Mouse (Mus musculus): ENCODE results near the gene Fcrlb. TPM values are rescaled to one million over a fixed set of nuclear protein-coding genes. Genes with fewer than 3 reads are reported as not detected.
"Not testable (repeated sequence)": the region's sequence is repeated elsewhere in the genome, so short reads cannot be mapped to it uniquely, and the experiment has no call there.

Gene Fcrlb
- polyA plus RNA-seq (2014; fragmentation: Nextera tagmentation; extraction: Ambion mirVana) = 0.34 and 0.71 TPM in 2 replicates

GRCm38 (mm10) chr1:170912891-170913615, at the start of gene Fcrlb:
TSS of gene Fcrlb (minus strand) at chr1:170912941.
- peaks cover 4% of the 10 kb centered on the region; the same call in 1 of the 2 replicates for H3K4me1 ChIP-seq (ENCODE audit: control insufficient read depth, insufficient read depth, low read length)
- H3K36me3 ChIP-seq (ENCODE audit: control insufficient read depth, insufficient read depth, low read length) = no peaks in the 10 kb centered on the region
- H3K9ac ChIP-seq (replicated peaks; ENCODE audit: low read length) = no peak within 1 kb of the TSS
- H3K27me3 ChIP-seq (ENCODE audit: control insufficient read depth, insufficient read depth, low read length) = peaks cover 13% of the 10 kb centered on the region
- H3K4me2 ChIP-seq (ENCODE audit: low read length) = no peak within 1 kb of the TSS
- H3K27ac ChIP-seq (replicated peaks; ENCODE audit: low read depth, low read length) = no peak within 1 kb of the TSS
- H3K4me3 ChIP-seq (replicated peaks; ENCODE audit: low read depth, low read length) = no peak within 1 kb of the TSS
- WGBS = 59% methylated on average over 5 of the region's 5 CpGs
- H3K9me3 ChIP-seq (ENCODE audit: control insufficient read depth, low read length) = no peaks in the 10 kb centered on the region
- ATAC-seq (ENCODE audit: low FRiP score, low TSS enrichment) (no peak), DNase-seq (no peak)

GRCm38 (mm10) chr1:170962301-170962700, 49.6 kb upstream of the Fcrlb start:
- DNase-seq (no peak), ATAC-seq (ENCODE audit: low FRiP score, low TSS enrichment) (no peak)
- Histone ChIP-seq H3K4me2 (ENCODE audit: low read length) (no peak overlapping the region), H3K36me3 (ENCODE audit: control insufficient read depth, insufficient read depth, low read length) (no peaks in the 10 kb centered on the region), H3K9me3 (ENCODE audit: control insufficient read depth, low read length) (no peaks in the 10 kb centered on the region), H3K27ac (replicated peaks; ENCODE audit: low read depth, low read length) (no peak overlapping the region), H3K4me3 (replicated peaks; ENCODE audit: low read depth, low read length) (no peak overlapping the region), H3K9ac (replicated peaks; ENCODE audit: low read length) (no peak overlapping the region), H3K4me1 (ENCODE audit: control insufficient read depth, insufficient read depth, low read length) (no peaks in the 10 kb centered on the region), H3K27me3 (ENCODE audit: control insufficient read depth, insufficient read depth, low read length) (no peaks in the 10 kb centered on the region)
- WGBS = 90% methylated on average over 2 of the region's 2 CpGs

- no peak overlapping the region for H3K9ac ChIP-seq (replicated peaks; ENCODE audit: low read length)
- WGBS = 76% methylated on average over 6 of the region's 6 CpGs
- H3K9me3 ChIP-seq (ENCODE audit: control insufficient read depth, low read length) = no peaks in the 10 kb centered on the region
- no peak overlapping the region for H3K27ac ChIP-seq (replicated peaks; ENCODE audit: low read depth, low read length)
- H3K36me3 ChIP-seq (ENCODE audit: control insufficient read depth, insufficient read depth, low read length) = no peaks in the 10 kb centered on the region
- H3K4me3 ChIP-seq (replicated peaks; ENCODE audit: low read depth, low read length) = no peak overlapping the region
- H3K27me3 ChIP-seq (ENCODE audit: control insufficient read depth, insufficient read depth, low read length) = no peaks in the 10 kb centered on the region
- no peak for DNase-seq
- no peak overlapping the region for H3K4me2 ChIP-seq (ENCODE audit: low read length)
- no peaks in the 10 kb centered on the region for H3K4me1 ChIP-seq (ENCODE audit: control insufficient read depth, insufficient read depth, low read length)
- ATAC-seq (ENCODE audit: low FRiP score, low TSS enrichment) = no peak
Measured at GRCm38 (mm10) chr1:170961101-170961500, 48.4 kb upstream of the Fcrlb start.

- H3K9me3 ChIP-seq (ENCODE audit: control insufficient read depth, low read length) = no peaks in the 10 kb centered on the region
- no peak overlapping the region for H3K9ac ChIP-seq (replicated peaks; ENCODE audit: low read length)
- DNase-seq (no peak), ATAC-seq (ENCODE audit: low FRiP score, low TSS enrichment) (no peak)
- WGBS = 73% methylated on average over 2 of the region's 2 CpGs
- H3K4me2 ChIP-seq (ENCODE audit: low read length) = no peak overlapping the region
- H3K4me1 ChIP-seq (ENCODE audit: control insufficient read depth, insufficient read depth, low read length) = no peaks in the 10 kb centered on the region
- no peaks in the 10 kb centered on the region for H3K27me3 ChIP-seq (ENCODE audit: control insufficient read depth, insufficient read depth, low read length)
- no peak overlapping the region for H3K27ac ChIP-seq (replicated peaks; ENCODE audit: low read depth, low read length)
- H3K36me3 ChIP-seq (ENCODE audit: control insufficient read depth, insufficient read depth, low read length) = no peaks in the 10 kb centered on the region
- H3K4me3 ChIP-seq (replicated peaks; ENCODE audit: low read depth, low read length) = no peak overlapping the region
Measured at GRCm38 (mm10) chr1:170959791-170960190, 47.0 kb upstream of the Fcrlb start.

- H3K36me3 ChIP-seq (ENCODE audit: control insufficient read depth, insufficient read depth, low read length) = no peaks in the 10 kb centered on the region
- no peak overlapping the region for H3K4me2 ChIP-seq (ENCODE audit: low read length)
- no peak for ATAC-seq (ENCODE audit: low FRiP score, low TSS enrichment)
- no peak overlapping the region for H3K27ac ChIP-seq (replicated peaks; ENCODE audit: low read depth, low read length)
- 69% methylated on average over 3 of the region's 3 CpGs for WGBS
- H3K9ac ChIP-seq (replicated peaks; ENCODE audit: low read length) = no peak overlapping the region
- H3K27me3 ChIP-seq (ENCODE audit: control insufficient read depth, insufficient read depth, low read length) = no peaks in the 10 kb centered on the region
- no peaks in the 10 kb centered on the region for H3K4me1 ChIP-seq (ENCODE audit: control insufficient read depth, insufficient read depth, low read length)
- DNase-seq = no peak
- no peaks in the 10 kb centered on the region for H3K9me3 ChIP-seq (ENCODE audit: control insufficient read depth, low read length)
- no peak overlapping the region for H3K4me3 ChIP-seq (replicated peaks; ENCODE audit: low read depth, low read length)
Measured at GRCm38 (mm10) chr1:170958225-170958624, 45.5 kb upstream of the Fcrlb start.

GRCm38 (mm10) chr1:170953192-170953591, 40.5 kb upstream of the Fcrlb start:
- ATAC-seq (ENCODE audit: low FRiP score, low TSS enrichment) (no peak), DNase-seq (no peak)
- no peaks in the 10 kb centered on the region for H3K4me1 ChIP-seq (ENCODE audit: control insufficient read depth, insufficient read depth, low read length)
- no peaks in the 10 kb centered on the region for H3K27me3 ChIP-seq (ENCODE audit: control insufficient read depth, insufficient read depth, low read length)
- no peaks in the 10 kb centered on the region for H3K9me3 ChIP-seq (ENCODE audit: control insufficient read depth, low read length)
- WGBS = 91% methylated on average over 2 of the region's 2 CpGs
- no peak overlapping the region for H3K9ac ChIP-seq (replicated peaks; ENCODE audit: low read length)
- no peak overlapping the region for H3K4me3 ChIP-seq (replicated peaks; ENCODE audit: low read depth, low read length)
- H3K36me3 ChIP-seq (ENCODE audit: control insufficient read depth, insufficient read depth, low read length) = no peaks in the 10 kb centered on the region
- H3K27ac ChIP-seq (replicated peaks; ENCODE audit: low read depth, low read length) = no peak overlapping the region
- no peak overlapping the region for H3K4me2 ChIP-seq (ENCODE audit: low read length)

GRCm38 (mm10) chr1:170950772-170951171, 38.0 kb upstream of the Fcrlb start:
- Histone ChIP-seq H3K9me3 (ENCODE audit: control insufficient read depth, low read length) (peaks cover 4% of the 10 kb centered on the region; the same call in 1 of the 2 replicates), H3K27ac (replicated peaks; ENCODE audit: low read depth, low read length) (no peak overlapping the region), H3K4me3 (replicated peaks; ENCODE audit: low read depth, low read length) (no peak overlapping the region), H3K4me1 (ENCODE audit: control insufficient read depth, insufficient read depth, low read length) (no peaks in the 10 kb centered on the region), H3K36me3 (ENCODE audit: control insufficient read depth, insufficient read depth, low read length) (no peaks in the 10 kb centered on the region), H3K4me2 (ENCODE audit: low read length) (no peak overlapping the region), H3K27me3 (ENCODE audit: control insufficient read depth, insufficient read depth, low read length) (no peaks in the 10 kb centered on the region), H3K9ac (replicated peaks; ENCODE audit: low read length) (no peak overlapping the region)
- peak; percentile 4 for DNase-seq
- WGBS = 53% methylated on average over 3 of the region's 3 CpGs
- ATAC-seq (ENCODE audit: low FRiP score, low TSS enrichment) = no peak

- H3K4me3 ChIP-seq (replicated peaks; ENCODE audit: low read depth, low read length); ATAC-seq (ENCODE audit: low FRiP score, low TSS enrichment); DNase-seq; H3K27me3 ChIP-seq (ENCODE audit: control insufficient read depth, insufficient read depth, low read length); H3K4me2 ChIP-seq (ENCODE audit: low read length); H3K36me3 ChIP-seq (ENCODE audit: control insufficient read depth, insufficient read depth, low read length); H3K9me3 ChIP-seq (ENCODE audit: control insufficient read depth, low read length); H3K4me1 ChIP-seq (ENCODE audit: control insufficient read depth, insufficient read depth, low read length); H3K9ac ChIP-seq (replicated peaks; ENCODE audit: low read length); H3K27ac ChIP-seq (replicated peaks; ENCODE audit: low read depth, low read length): not testable (repeated sequence)
- 94% methylated on average over 5 of the region's 9 CpGs for WGBS
Measured at GRCm38 (mm10) chr1:170944908-170945307, 32.2 kb upstream of the Fcrlb start.

GRCm38 (mm10) chr1:170944151-170944550, 31.4 kb upstream of the Fcrlb start:
- H3K4me2 ChIP-seq (ENCODE audit: low read length); H3K9me3 ChIP-seq (ENCODE audit: control insufficient read depth, low read length); H3K36me3 ChIP-seq (ENCODE audit: control insufficient read depth, insufficient read depth, low read length); H3K4me1 ChIP-seq (ENCODE audit: control insufficient read depth, insufficient read depth, low read length); DNase-seq; H3K27ac ChIP-seq (replicated peaks; ENCODE audit: low read depth, low read length); H3K4me3 ChIP-seq (replicated peaks; ENCODE audit: low read depth, low read length); H3K27me3 ChIP-seq (ENCODE audit: control insufficient read depth, insufficient read depth, low read length); ATAC-seq (ENCODE audit: low FRiP score, low TSS enrichment); H3K9ac ChIP-seq (replicated peaks; ENCODE audit: low read length): not testable (repeated sequence)
- 96% methylated on average over 9 of the region's 9 CpGs for WGBS

Data from midbrain, embryonic 14.5 days (tissue).